Mouse (Mus musculus) layer of hippocampus, adult 8-10 months (tissue): ENCODE data around the gene Slc16a1. TPM values are rescaled to one million over a fixed set of nuclear protein-coding genes. Genes with fewer than 3 reads are reported as not detected.
A peak's percentile ranks its signal among the peaks of the same experiment; 100 is the strongest.
"Not testable (repeated sequence)": the region's sequence is repeated elsewhere in the genome, so short reads cannot be mapped to it uniquely, and the experiment has no call there.

ENCODE experiments used
- DNase-seq, 2 experiments: peaks; one replicate each; pipeline ENCODE4 v3.0.0; 2022; ENCODE audit warnings: low spot score in 2 of 2
- total RNA-seq, 4 experiments: library from RNA; stranded (reverse); gene quantifications; 2 replicates each; pipeline ENCODE4 v1.2.4; 2022

Slc16a1 gene
- total RNA-seq, 4 experiments from 2014 or later, result 26.6 to 32.9 (median 29.3) TPM

DNA sequence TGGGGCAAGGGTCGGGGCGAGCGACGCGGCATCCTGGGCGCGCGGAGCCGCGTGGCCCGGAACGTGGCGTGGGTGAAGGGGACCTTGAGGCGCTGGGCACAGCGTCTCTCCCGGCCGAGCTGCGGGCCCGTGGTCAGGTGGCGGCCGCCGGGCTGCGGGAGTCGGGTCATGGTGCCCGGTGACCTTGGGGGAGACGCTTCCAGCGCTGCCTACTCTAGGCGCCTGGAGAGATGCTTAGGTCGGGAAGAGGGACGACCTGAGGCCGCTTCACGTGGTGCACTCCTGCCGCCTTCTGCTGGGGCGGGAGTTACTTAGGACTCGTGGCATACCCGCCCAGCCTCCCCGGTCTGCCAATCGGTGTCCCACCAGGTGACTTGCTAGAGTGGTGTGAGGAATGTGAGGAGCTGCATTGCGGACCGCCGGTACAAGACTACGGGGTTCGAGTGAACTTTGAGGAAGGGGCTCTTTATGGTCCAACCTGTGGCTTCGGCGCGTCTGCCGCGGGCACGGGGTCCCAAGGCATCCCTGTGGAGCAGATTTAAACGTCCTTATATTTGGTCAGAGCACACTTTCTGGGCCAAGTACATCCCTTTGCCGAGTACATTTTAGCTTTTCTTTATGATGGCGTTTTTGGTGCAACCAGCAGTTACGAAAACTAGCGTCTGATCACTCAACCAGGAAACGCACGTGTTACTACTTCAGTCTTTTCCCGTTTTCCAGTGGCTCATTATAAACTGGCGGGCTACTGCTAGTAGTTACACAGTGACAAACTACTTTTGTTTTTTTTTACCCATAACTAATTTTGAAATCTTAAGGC is 672 bp downstream of the Slc16a1 start:
- peak; percentile 25 to 41 for DNase-seq

DNA sequence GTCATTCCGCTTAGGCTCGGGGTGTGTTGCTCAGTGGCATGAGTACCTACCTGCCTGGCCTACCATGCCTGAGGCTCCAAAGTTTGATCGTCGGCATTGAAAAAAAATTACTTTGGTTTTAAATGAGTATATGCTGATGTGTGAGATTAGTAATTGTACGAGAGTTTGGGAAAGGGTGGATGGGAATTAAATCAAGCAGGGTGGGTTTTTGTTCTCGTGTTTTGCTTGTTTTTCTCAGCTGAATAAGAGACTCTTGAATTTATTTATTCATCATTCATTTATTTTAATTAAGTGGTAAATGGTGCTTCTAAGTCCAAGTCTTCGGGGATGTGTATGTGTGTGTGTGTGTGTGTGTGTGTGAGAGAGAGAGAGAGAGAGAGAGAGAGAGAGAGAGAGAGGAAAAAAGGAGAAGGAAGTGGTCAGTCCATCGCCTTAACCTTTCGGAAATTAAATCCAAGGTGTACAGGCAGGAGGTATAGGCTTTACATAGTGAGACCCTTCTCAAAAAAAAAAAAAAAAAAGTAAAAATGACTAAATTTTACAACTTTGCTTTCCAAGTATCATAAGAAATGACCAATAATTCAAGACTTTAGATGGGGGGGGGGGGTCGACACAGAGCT is 1.4 kb downstream of the Slc16a1 start:
- DNase-seq, result no peak

DNA sequence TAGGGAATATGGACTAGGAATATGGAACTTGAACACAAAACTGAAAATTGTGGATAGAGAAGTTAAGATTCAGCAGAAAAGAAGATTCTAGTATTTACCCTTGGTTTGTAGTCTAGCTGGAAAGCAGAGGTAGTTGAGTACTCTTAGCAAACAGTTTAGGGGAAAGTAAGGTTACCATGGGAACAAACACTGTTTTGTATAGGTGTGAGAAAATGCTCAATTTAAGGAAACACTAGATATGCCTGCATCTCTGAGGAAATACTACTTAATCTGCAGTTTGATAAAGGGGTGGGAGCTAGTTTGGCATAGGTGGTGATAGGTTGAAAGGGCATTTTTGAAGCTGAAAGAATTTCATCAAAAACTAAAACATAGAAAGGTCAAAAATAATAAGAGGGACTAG is 2.4 kb downstream of the Slc16a1 start:
- DNase-seq, result no peak

GRCm38 (mm10) chr3:104641313-104641712 is 2.8 kb downstream of the Slc16a1 start:
- no peak for DNase-seq

DNA sequence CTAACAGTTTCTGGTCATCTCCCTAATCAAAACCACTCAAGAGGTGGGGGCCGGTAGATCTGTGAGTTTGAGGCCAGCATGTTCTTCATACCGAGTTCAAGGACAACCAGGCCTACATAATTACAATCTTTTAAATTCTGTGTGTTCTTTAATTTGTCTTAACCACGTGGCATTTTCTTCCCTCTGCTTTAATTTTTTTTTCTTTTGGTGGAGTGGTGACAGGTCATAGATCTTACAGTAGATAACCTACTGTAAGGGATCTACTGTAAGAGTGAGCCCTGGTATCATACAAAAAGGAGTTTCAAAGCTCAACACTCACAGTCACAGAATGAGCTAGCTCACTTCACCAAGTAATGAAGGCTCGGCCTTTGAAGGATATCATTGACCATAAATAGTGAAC is 4.6 kb downstream of the Slc16a1 start:
- no peak for DNase-seq

DNA sequence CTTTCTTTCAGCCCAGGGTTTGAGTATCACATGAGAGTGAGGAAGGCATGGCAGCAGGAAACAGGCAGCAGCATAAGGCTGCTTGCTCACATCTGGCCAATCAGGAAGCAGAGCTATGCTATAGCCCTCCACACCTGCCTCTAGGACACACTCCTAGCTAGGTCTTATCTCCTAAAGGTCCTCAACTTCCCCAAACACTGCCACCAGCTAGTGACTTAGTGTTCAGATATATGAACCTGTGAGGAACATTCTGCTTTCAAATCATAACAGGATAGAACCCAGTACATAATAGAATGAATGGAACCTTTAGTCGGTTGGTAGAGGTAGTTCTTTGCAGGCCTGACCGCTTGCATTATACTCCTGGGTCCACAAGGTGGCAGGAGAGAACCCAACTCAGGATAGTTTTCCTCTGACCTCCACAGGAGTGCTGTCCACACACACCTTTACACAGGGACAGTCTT is 5.4 kb downstream of the Slc16a1 start:
- DNase-seq, result peak; percentile 33 to 49

- no peak for DNase-seq
Measured at GRCm38 (mm10) chr3:104644371-104644770, 5.9 kb downstream of the Slc16a1 start.

DNA sequence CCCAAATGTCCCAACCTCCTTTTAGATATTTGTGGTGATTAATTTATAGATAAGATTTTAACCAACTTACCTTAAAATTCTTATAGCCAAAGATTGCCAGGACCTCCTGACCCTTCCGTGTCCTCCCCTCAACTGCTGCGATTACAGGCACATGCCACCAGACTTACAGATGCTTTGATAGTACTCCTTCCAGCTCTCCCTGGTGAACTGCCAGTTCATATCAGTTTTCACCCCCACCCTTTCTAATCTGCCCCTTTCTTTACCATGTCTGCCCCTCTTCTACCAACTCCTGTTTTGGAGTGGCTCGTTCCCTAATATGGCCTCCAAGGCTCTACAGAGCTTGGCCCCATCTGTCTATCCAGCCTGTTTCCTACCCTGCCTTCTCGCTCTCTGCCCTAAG is 15.8 kb downstream of the Slc16a1 start:
- DNase-seq, result no peak

DNA sequence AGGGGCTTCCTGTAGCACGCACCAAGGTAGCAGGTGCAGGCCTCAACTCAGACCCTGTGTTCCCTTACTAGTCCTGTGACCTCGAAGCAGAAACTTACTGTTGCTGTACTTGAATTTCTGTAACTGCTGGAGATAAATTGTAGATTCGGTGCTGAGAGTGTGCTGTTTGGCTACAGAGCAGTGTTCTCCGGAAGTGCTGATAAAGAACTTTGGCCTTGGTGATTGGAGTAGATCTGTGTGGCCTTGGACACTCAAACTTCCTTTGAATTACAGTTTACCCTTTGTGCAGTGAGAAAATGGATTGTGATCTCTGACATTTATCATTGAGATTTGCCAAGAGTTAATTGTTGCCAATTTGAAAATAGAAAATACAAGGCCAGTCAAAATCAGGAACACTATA is 16.5 kb downstream of the Slc16a1 start:
- DNase-seq, result no peak

DNA sequence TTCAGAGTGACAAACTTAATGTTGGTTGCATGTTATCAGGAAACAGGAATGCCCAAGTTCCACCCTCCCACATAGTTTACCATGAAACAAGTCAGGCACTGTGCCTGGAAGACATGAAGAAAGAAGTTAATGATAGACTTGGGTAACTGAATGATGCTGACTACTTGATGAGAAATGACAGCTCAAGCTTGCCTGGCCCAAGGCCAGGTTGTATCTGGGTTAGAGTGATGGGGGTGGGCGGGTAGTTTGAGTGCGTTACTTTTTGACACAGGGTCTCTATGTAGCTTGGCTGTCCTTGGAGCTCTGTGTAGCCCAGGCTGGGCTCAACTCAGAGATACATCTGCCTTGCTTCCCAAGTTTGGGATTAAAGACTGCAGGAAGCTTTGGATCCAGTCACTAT is 20.2 kb downstream of the Slc16a1 start:
- no peak for DNase-seq

DNA sequence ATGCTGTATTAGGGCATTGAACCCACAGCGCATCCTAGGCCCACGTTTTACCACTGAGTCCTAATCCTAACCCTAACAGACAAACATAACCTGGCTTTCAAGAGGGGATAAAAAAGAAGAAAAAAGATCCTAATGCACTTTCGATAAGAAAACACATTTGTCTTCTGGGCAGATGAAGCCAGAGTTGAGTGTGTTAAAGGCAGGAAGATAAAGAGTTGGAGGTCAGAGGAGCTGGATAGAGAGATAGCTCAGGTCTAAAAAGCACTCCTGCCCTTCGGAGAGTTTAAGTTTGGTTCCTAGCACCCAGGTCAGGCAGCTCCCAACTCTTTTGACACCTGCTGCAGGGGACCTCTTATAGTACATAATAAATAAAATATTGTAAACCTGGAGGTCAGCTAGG is 21.3 kb downstream of the Slc16a1 start:
- no peak for DNase-seq

GRCm38 (mm10) chr3:104660522-104660921 is 22.1 kb downstream of the Slc16a1 start:
- no peak for DNase-seq

DNA sequence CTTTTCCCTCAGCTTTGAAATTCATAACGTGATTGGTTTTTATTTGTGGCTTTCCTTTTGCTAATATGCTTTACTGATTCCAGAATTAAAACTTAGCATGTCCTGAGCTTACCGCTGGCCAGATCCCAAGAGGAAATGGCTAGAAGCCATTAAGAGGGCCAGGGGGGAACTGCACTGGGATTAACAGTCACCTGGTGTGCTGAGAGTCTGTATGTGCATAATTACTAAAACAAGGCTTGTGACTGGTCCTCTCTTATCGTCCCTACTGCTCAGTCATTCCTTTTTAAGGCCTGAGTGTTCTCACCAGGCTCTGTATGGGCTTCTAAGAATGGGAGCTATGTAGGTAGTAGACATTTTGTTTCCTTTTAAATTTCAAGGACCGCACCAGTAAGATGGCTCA is 23.5 kb downstream of the Slc16a1 start:
- DNase-seq, result no peak

- no peak for DNase-seq
Measured at GRCm38 (mm10) chr3:104662926-104663325, 24.5 kb downstream of the Slc16a1 start.

DNA sequence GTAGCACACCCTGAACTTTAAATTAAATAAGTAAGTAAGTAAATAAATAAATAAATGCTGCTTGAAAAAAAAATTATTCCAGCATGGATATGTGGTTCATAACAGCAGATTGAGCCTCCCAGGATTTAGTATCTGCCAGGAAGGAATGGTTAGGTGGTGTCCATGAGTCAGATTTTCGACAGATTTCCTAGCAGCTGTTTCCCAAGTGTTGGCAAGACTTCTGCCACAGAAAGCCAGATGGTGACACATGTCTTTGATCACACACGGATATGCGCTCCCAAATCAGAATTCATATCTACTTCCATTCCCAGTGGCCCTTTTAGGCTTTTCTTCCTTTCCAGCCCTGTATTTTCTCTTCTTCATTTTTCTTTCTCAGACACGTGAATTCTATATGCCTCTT is 28.5 kb downstream of the Slc16a1 start:
- peak; percentile 89 for DNase-seq

DNA sequence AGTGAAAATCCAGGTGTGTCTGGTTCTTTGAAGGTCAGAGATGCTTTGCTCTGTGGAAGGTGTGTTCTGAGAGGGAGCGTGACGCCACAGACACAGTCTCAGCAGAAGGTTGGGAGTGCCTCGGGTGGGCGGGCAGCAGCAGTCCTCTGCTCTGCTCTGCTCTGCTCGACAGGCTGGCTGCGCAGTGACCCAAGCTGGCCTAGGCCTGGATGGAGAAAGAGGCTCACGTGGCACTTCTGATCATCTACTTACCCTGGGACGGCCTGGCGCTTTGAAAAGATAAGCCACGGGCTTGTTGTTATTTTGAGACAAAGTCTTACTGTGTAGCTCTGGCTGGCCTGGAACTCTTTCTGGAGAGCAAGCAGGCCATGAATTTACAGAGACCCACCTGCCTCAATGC is 29.0 kb downstream of the Slc16a1 start:
- no peak for DNase-seq

GRCm38 (mm10) chr3:104668989-104669388 is 30.5 kb downstream of the Slc16a1 start:
- DNase-seq, result no peak

GRCm38 (mm10) chr3:104669856-104670182 is 31.4 kb downstream of the Slc16a1 start:
- no peak for DNase-seq

DNA sequence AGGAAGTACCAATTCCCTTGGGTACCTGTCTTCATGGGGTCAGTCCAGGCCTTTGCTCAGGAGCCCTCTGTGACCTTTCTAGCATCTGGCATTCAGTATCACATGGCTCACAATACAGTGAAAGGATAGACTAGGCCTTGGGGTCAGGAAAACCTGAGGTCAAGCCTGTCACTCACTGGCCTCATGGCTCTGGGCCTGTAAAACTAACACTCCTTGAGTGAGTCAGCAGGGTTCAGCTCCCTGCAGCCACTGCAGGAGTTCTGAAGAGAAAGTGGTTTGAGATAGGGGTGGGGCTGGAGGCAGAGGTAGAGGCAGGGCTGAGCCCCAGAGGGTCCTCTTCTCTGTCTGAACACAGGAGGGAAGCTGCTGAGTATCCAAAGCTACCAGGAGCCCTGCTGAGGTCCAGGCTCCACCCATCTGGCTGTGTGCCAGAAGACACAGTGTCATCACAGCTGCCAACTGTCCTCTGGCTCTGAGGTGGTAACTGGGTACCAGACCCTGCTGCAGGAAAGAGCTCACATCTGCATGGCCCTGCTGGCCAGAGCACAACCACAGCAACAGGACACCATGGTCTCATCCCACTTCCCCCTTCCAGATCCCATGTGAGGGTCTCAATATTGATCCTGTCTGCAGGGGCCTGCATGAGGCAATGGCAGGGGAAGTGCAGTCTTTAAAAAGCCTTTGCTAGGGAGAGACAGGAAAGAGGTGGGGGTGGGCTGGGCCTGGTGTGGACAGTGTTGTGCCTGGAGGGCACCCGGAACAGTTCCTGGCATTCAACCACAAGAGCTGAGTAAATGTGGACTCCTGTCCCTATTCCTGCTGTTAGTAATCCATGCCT is 31.9 kb downstream of the Slc16a1 start:
- DNase-seq, result not testable (repeated sequence)

DNA sequence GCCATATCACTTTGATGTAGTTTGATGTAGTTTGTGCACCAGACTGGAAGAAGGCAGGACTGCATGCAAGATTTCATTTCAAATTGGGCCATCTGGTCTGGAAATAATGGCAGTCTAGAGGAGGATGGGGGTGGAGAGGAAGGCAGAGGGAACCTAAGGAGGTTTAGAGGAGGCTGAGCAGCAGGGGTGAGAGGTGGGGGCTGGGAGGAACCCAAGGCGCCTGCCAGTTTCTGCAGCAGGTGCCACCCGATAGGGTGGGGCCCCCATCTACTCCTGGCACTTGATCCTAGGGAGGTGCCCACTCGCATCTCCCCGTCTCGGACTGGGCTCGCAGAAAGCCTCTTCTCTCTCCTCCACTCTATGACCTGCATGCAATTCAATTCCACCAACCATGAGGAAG is 33.1 kb downstream of the Slc16a1 start:
- no peak for DNase-seq

DNA sequence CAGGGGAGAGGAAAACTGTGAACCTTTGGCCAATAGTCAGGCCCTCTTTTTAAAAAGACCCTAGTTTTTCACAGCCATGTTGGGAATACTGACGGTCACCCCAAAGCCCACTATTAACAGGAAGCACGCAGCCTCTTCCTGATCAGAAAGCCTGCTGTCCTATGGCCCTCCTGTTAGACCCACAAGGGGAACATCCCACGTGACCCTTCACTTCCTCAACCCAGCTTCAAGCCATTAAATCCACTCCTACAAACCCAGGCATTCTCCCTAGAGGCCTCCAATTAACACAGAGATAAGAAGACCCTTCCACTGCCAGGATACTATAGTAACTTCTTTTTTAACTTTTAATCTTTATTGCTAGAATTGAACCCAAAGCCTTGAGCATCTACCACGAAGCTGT is 33.6 kb downstream of the Slc16a1 start:
- DNase-seq, result no peak

DNA sequence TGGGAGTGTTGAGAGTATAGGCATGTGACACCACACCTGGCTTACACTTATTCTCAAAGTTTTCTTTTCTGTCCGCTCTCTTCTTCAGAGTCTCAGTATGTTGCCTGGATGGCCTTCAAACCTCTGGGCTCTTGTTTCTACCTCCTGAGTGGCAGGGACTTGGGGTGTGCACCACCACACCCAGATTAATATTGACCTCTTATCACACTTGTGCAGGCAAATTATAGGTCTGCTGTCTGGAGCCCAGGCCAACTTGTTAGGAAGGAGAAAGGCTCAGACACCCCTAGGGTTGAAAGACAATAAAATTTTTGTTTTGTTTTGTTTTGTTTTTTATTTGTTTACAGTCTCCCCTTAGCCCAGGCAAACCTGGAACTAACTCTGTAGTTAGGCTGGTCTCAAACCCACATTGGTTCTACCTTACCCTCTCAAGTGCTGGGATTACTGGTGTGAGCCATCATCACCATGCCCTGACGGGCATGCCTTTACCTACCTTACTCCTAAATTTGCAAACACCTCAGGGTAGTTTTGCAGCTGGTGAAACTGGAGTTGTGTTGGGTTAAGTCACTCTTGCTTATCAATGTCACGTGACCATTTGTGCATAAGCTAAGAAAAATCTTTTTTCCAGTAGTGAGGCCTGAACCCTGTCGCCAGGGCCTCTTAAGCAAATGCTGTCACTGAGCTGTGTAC is 35.3 kb downstream of the Slc16a1 start:
- DNase-seq, result no peak
